Mouse (Mus musculus): ENCODE data around the gene Mast4. TPM values are rescaled to one million over a fixed set of nuclear protein-coding genes. Genes with fewer than 3 reads are reported as not detected.
"Not testable (repeated sequence)": the region's sequence is repeated elsewhere in the genome, so short reads cannot be mapped to it uniquely, and the experiment has no call there.

Gene Mast4
- total RNA-seq (2021) (10 to 100 TPM; 66.8 to 88.8 TPM), polyA plus RNA-seq (2012; rRNA removed) (37.1 and 40.6 TPM in 2 replicates)
- long read RNA-seq, partial matches to known transcripts, result 0 of 8 reads
- long read RNA-seq, other reads (novel, unspliced or antisense), result 6 of 8 reads

- DNase-seq, result peak; percentile 97
These were observed at the start of gene Mast4 for GRCm38 (mm10) chr13:103334392-103334686. Mast4 (minus strand) TSS chr13:103334497.

GRCm38 (mm10) chr13:103374495-103374894 lies 40.2 kb upstream of the Mast4 start:
- DNase-seq, result no peak

DNA sequence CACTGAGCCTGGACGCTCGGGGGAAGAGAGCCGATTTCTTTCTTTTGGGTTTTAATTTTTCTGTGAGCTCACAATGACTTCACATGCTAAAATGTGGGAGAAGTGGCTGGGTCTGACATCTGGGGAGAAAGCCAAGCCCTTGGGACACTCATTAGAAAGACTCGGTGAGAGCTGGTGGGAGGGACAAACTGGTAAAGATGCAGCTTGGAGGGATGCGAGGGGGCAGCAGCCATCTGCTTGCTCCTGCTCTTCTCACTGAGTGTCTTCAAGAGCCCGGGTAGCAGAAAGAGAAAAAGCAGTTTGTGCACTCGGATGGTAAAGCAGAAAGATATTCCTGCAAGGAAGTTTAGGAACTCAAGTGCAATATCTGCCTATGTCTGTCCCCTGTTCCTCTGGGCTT lies 34.9 kb upstream of the Mast4 start:
- no peak for DNase-seq

- DNase-seq, result no peak
These were observed 28.9 kb upstream of the Mast4 start for GRCm38 (mm10) chr13:103363181-103363580.

DNA sequence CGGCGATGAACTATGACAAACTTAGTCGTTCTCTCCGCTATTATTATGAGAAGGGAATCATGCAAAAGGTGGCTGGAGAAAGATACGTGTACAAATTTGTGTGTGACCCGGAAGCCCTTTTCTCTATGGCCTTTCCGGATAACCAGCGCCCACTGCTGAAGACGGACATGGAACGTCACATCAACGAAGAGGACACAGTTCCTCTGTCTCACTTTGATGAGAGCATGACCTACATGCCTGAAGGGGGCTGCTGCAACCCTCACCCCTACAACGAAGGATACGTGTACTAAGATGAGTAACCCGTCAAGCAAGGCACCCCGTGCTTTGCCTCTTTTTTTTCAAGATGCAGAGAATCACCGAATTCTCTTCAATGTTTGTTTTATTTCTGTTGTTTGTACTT lies 23.1 kb upstream of the Mast4 start:
- not testable (repeated sequence) for DNase-seq

DNA sequence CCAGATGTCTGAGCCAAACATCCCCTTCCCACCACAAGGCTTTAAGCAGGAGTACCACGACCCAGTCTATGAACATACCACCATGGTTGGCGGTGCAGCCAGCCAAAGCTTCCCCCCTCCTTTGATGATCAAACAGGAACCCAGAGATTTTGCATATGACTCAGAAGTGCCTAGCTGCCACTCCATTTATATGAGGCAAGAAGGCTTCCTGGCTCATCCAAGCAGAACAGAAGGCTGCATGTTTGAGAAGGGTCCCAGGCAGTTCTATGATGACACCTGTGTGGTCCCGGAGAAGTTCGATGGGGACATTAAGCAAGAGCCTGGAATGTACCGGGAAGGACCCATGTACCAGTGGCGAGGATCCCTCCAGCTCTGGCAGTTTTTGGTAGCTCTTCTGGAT lies 22.6 kb upstream of the Mast4 start:
- DNase-seq, result not testable (repeated sequence)

DNA sequence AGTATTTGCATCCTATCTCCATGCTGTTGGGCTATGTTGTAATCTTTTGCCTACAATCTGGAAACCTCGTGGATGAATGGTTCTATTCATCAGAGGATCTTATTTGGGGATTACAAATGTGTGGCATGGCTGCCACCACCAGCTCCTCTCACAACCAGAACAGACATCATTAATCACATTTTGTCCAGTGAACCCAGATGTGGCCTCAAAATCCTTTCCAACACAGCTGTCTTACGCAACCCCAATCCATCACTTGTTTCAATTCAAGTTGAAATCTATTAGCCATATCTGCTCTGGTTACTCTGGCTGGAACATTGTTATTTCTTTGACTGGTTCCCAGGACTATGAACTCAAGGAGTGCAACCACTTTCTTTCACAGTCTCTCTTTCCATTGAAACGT lies 20.4 kb upstream of the Mast4 start:
- peak; percentile 44 for DNase-seq

- DNase-seq, result no peak
These were observed 10.5 kb upstream of the Mast4 start for GRCm38 (mm10) chr13:103344749-103345148.

- DNase-seq, result no peak
These were observed 9.9 kb upstream of the Mast4 start for GRCm38 (mm10) chr13:103344006-103344720.

DNA sequence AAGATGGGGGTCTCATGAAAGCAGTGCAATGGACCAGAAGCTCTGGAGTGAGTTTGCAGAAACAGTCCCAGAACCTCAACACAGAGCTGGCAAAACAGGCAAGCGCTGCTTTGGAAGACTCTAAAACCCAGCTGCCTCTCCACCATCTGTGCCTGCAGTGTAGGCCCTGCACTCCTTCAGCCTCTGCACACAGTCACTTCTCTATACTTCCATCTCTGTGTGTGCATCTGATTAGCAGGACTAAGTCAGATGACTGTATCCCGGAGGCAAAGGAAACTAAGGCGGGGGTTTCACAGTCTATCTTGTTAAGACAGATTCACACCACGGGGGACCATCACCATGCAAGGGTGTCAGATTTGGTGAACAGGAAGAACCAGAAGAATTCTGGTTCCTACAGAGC lies 6.7 kb upstream of the Mast4 start:
- DNase-seq, result no peak

GRCm38 (mm10) chr13:103338616-103339015 lies 4.3 kb upstream of the Mast4 start:
- DNase-seq, result no peak

GRCm38 (mm10) chr13:103336237-103336636 lies 1.9 kb upstream of the Mast4 start:
- no peak for DNase-seq

- peak; percentile 51 for DNase-seq
These were observed 594 bp upstream of the Mast4 start for GRCm38 (mm10) chr13:103334723-103335458.

GRCm38 (mm10) chr13:103333601-103334391 lies 501 bp downstream of the Mast4 start:
- DNase-seq, result peak; percentile 84

DNA sequence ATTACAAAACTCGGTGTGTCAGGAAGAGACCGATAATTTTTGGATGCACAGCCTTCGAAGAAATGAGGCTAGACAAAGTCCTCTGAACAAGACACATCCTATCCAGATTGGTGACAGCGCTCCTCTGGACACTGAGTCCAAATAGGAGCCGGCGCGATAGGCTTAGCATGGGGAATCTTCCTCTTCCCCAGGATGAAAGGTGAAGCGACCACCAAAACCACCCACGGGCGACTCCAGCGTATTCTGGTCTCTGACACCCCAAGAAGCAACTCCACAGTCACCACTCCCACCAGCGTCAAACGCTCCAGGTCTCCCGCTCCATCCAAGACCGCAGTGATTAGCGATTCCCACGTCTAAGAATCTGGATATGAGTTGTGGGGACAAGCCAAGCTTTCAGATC lies 1.1 kb downstream of the Mast4 start:
- DNase-seq, result no peak

- DNase-seq, result peak; percentile 13
These were observed 1.6 kb downstream of the Mast4 start for GRCm38 (mm10) chr13:103332731-103333130.

DNA sequence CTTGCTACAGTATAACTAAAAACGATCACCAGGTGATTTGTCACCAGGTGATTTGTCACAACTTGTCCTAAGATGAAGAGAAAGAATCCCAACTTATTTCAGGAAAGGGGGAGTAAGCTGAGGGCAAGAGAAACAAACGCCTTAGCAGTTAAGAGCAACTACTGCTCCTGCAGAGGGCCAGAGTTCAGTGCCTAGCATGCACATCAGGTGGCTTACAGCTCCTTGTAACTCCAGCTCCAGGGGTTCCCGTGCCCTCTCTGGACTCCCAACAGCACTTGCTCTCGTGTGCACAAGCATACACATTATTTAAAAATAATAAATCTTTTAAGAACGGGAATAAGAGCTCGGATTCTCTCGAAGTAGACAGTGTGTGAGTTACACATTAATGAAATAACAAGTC lies 3.2 kb downstream of the Mast4 start:
- DNase-seq, result no peak

- no peak for DNase-seq
These were observed 6.0 kb downstream of the Mast4 start for GRCm38 (mm10) chr13:103328299-103328698.

DNA sequence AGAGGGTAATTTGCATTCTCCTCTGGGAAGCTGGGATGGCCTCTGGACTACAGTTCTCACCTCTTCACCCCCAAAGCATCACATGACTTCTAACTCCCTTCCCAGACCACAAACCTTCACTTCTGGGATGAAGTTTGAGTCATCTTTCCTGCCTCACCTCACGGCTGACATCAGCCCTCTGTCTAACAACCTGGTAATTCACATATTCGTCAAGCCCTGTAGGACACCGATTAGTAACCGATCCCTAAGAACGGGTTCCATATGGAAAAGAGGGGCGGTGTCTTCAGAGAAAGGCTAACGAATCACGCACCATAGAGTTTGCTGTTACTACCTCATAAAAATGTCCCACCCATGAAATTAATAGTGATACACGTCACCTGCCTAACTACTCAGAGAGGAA lies 6.5 kb downstream of the Mast4 start:
- no peak for DNase-seq

GRCm38 (mm10) chr13:103326186-103326585 lies 8.1 kb downstream of the Mast4 start:
- DNase-seq, result no peak

DNA sequence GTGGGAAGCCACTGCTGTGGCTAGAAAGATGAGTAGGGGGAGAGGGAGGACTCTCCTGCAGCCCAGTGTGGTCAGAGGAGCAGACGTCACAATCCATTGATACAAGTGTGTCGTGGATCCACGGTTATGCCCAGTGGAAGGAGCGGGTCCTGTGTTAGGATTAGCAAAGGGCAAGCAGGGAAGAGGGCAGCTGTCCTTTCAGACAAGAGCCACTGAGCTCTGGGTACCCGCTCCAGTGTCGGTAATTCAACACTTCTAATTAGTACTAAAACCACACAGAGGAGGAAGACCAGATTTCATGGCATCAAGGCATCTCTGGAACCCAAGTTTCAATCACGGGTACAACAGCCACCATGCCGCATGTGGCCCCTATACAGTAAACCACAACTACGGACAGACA lies 14.4 kb downstream of the Mast4 start:
- DNase-seq, result no peak

GRCm38 (mm10) chr13:103319317-103319716 lies 15.0 kb downstream of the Mast4 start:
- DNase-seq, result no peak

Measured in adrenal gland, adult 2 months (tissue).